Mouse (Mus musculus) megakaryocyte, embryonic 14.5 days (primary cell): Measurements from ENCODE around the gene S100a3.

ENCODE experiments used
- FLI1 ChIP-seq: IDR thresholded peaks from 2 replicates; pipeline ENCODE4 v1.6.1; 2012; ENCODE audit warnings: low read length, inconsistent platforms, mixed read lengths
- GATA1 ChIP-seq: IDR thresholded peaks from 3 replicates; pipeline ENCODE4 v1.6.1; 2012; ENCODE audit warnings: mixed read lengths, low read length, inconsistent platforms, borderline replicate concordance

GRCm38 (mm10) chr3:90638511-90639275 lies 78.3 kb downstream of the S100a3 start:
- no peak for TF ChIP-seq GATA1
- no peak for TF ChIP-seq FLI1
